8 mouse cellular contexts compared by ENCODE assay signal in genomic region chr10:62577673-62578337, GRCm38 (mm10). TPM values are rescaled to one million over a fixed set of nuclear protein-coding genes. Genes with fewer than 3 reads are reported as not detected.
DNase-seq lines count a peak whose midpoint lies in the region; ATAC-seq and TF ChIP-seq lines count a peak whose summit lies in the region.

No protein-coding gene starts in this region.

- WGBS in kidney, postnatal 0 days: 1% methylated on average over 52 of the region's 54 CpGs
- WGBS in limb, embryonic 12.5 days: 1% methylated on average over 46 of the region's 54 CpGs
- WGBS in olfactory bulb, adult 2 months: under 1% methylated on average over 54 of the region's 54 CpGs

- no peaks in the 10 kb centered on the region for H3K27me3 ChIP-seq in kidney, postnatal 0 days (ENCODE audit: insufficient read depth, low read length)
- H3K27me3 ChIP-seq in erythroblast, embryonic 14.5 days (ENCODE audit: control insufficient read depth): no peaks in the 10 kb centered on the region
- H3K27me3 ChIP-seq in limb, embryonic 12.5 days: no peaks in the 10 kb centered on the region

- no peak for TF ChIP-seq POLR2A in olfactory bulb, adult 2 months (IDR thresholded peaks at IDR 0.05; ENCODE audit: insufficient read depth, low read depth, low read length)

- H3K27ac ChIP-seq in kidney, postnatal 0 days: peak overlapping the region; percentile 70
- peak overlapping the region; percentile 83 for H3K27ac ChIP-seq in limb, embryonic 12.5 days
- peak overlapping the region; percentile 53 for H3K27ac ChIP-seq in olfactory bulb, adult 2 months (ENCODE audit: insufficient read depth, low read depth, low read length)

- peak overlapping the region; percentile 75 for H3K9ac ChIP-seq in kidney, postnatal 0 days (ENCODE audit: low read depth, low read length)
- H3K9ac ChIP-seq in limb, embryonic 12.5 days (replicated peaks): peak overlapping the region; percentile 84

- peak; percentile 26 for DNase-seq in kidney, postnatal 0 days (ENCODE audit: low spot score)
- DNase-seq in kidney, adult 18-20 months: no peak
- DNase-seq in NIH3T3 (ENCODE audit: low read depth): peak; percentile 56
- no peak for DNase-seq in urinary bladder, postnatal 14 days (ENCODE audit: low spot score)
- no peak for DNase-seq in cerebellum, postnatal 36 days

- peaks cover 33% of the 10 kb centered on the region; the same call in 1 of the 2 replicates for H3K36me3 ChIP-seq in kidney, postnatal 0 days (ENCODE audit: insufficient read depth, low read length)
- peaks cover 64% of the 10 kb centered on the region for H3K36me3 ChIP-seq in erythroblast, embryonic 14.5 days (ENCODE audit: control insufficient read depth)
- peaks cover 60% of the 10 kb centered on the region for H3K36me3 ChIP-seq in limb, embryonic 12.5 days

- ATAC-seq in kidney, postnatal 0 days (replicated peaks; ENCODE audit: low FRiP score, low read depth): peak; percentile 80
- ATAC-seq in limb, embryonic 12.5 days (ENCODE audit: insufficient number of reproducible peaks, insufficient read depth, low FRiP score, low TSS enrichment, low read depth): peak; percentile 81

- H3K4me2 ChIP-seq in kidney, postnatal 0 days (ENCODE audit: low read length): peak overlapping the region; percentile 89
- H3K4me2 ChIP-seq in limb, embryonic 12.5 days: peak overlapping the region; percentile 90

- H3K9me3 ChIP-seq in kidney, postnatal 0 days (replicated peaks; ENCODE audit: low read length): no peaks in the 10 kb centered on the region
- no peaks in the 10 kb centered on the region for H3K9me3 ChIP-seq in erythroblast, embryonic 14.5 days (ENCODE audit: control insufficient read depth, low read length)
- H3K9me3 ChIP-seq in limb, embryonic 12.5 days: no peaks in the 10 kb centered on the region

- no peak for TF ChIP-seq CTCF in kidney, postnatal 0 days (IDR thresholded peaks at IDR 0.05; ENCODE audit: low read depth)
- TF ChIP-seq CTCF in olfactory bulb, adult 2 months (IDR thresholded peaks at IDR 0.05; ENCODE audit: insufficient read depth, low read depth, low read length): no peak

- H3K4me3 ChIP-seq in kidney, postnatal 0 days (replicated peaks; ENCODE audit: low read depth, low read length): peak overlapping the region; percentile 93
- peak overlapping the region; percentile 73 for H3K4me3 ChIP-seq in erythroblast, embryonic 14.5 days (replicated peaks)
- H3K4me3 ChIP-seq in limb, embryonic 12.5 days (replicated peaks): peak overlapping the region; percentile 97
- peak overlapping the region; percentile 86 for H3K4me3 ChIP-seq in olfactory bulb, adult 2 months (ENCODE audit: insufficient read depth, low read depth, low read length)

- 0 out of 2 replicates have a peak, but pooled peaks cover 3% of the 10 kb centered on the region for H3K4me1 ChIP-seq in kidney, postnatal 0 days (replicated peaks; ENCODE audit: insufficient read depth, low read length)
- H3K4me1 ChIP-seq in erythroblast, embryonic 14.5 days (ENCODE audit: control insufficient read depth): peaks cover 28% of the 10 kb centered on the region
- H3K4me1 ChIP-seq in limb, embryonic 12.5 days (replicated peaks): peaks cover 14% of the 10 kb centered on the region
- peaks cover 4% of the 10 kb centered on the region; the same call in 1 of the 2 replicates for H3K4me1 ChIP-seq in olfactory bulb, adult 2 months (ENCODE audit: control insufficient read depth, insufficient read depth, low read length)

RNA-seq across cellular contexts. Expression of gene Kif1bp, which starts 0.5 kb away (rescaled TPM):
- polyA plus RNA-seq in kidney, postnatal 0 days (2015; fragmentation: Nextera tagmentation; extraction: Ambion mirVana): 29.1 and 33.8 TPM in 2 replicates
- 1.2 and 1.3 TPM in 2 replicates for polyA plus RNA-seq in erythroblast, embryonic 14.5 days (2012)
- polyA plus RNA-seq in limb, embryonic 12.5 days (2016; fragmentation: Nextera tagmentation; extraction: Ambion mirVana): 46.1 and 49.8 TPM in 2 replicates
- polyA plus RNA-seq in olfactory bulb, adult 2 months (2012; ENCODE audit: insufficient read depth, insufficient read length, low replicate concordance, missing spikeins): not detected in 2 replicates

RNA-seq across cellular contexts. Expression of gene Ddx21, which starts 24.3 kb away (rescaled TPM):
- polyA plus RNA-seq in kidney, postnatal 0 days (2015; fragmentation: Nextera tagmentation; extraction: Ambion mirVana): 15.7 and 16.6 TPM in 2 replicates
- 2.1 and 3.2 TPM in 2 replicates for polyA plus RNA-seq in erythroblast, embryonic 14.5 days (2012)
- polyA plus RNA-seq in limb, embryonic 12.5 days (2016; fragmentation: Nextera tagmentation; extraction: Ambion mirVana): 27.9 and 29.0 TPM in 2 replicates
- polyA plus RNA-seq in olfactory bulb, adult 2 months (2012; ENCODE audit: insufficient read depth, insufficient read length, low replicate concordance, missing spikeins): not detected in 2 replicates

RNA-seq across cellular contexts. Expression of gene Srgn, which starts 50.6 kb away (rescaled TPM):
- 36.6 and 45.1 TPM in 2 replicates for polyA plus RNA-seq in kidney, postnatal 0 days (2015; fragmentation: Nextera tagmentation; extraction: Ambion mirVana)
- 0.97 and 2.5 TPM in 2 replicates for polyA plus RNA-seq in erythroblast, embryonic 14.5 days (2012)
- 3.9 and 5.5 TPM in 2 replicates for polyA plus RNA-seq in limb, embryonic 12.5 days (2016; fragmentation: Nextera tagmentation; extraction: Ambion mirVana)
- polyA plus RNA-seq in olfactory bulb, adult 2 months (2012; ENCODE audit: insufficient read depth, insufficient read length, low replicate concordance, missing spikeins): not detected in 2 replicates

Comparison
In these comparisons a context has a peak if more than half of its experiments do, and no peak if none do; other contexts are left out.
1. DNase-seq: peak in kidney, postnatal 0 days (single experiment) and NIH3T3 (single experiment); none in kidney, adult 18-20 months (single experiment), urinary bladder, postnatal 14 days (single experiment) and cerebellum, postnatal 36 days (0 of 2).
2. Peak in every context shown above with its lines, with median percentiles within 50 percentile points of each other: H3K27ac ChIP-seq and H3K4me3 ChIP-seq.